Mouse (Mus musculus) stomach, embryonic 15.5 days (tissue): ENCODE results near the gene Calm2. TPM values are rescaled to one million over a fixed set of nuclear protein-coding genes. Genes with fewer than 3 reads are reported as not detected.

Source experiments
- ATAC-seq: fragments of 200-750 bp; cut with Nextera tagmentation; 2 replicates; pipeline ENCODE4 v1.8.0; 2017; ENCODE audit warnings: low read depth, moderate number of reproducible peaks, moderate TSS enrichment; ENCODE audit not compliant: insufficient read depth, low FRiP score
- H3K27ac ChIP-seq: fragments of 300-500 bp; sonication (generic); 2 replicates; pipeline ENCODE4 v1.5.1; 2015; ENCODE audit warnings: mild to moderate bottlenecking, inconsistent platforms
- H3K27me3 ChIP-seq: fragments of 300-500 bp; sonication (generic); replicated peaks from 2 replicates; pipeline ENCODE4 v1.6.1; 2015; ENCODE audit warnings: inconsistent platforms
- H3K36me3 ChIP-seq: fragments of 300-500 bp; sonication (generic); 2 replicates; pipeline ENCODE4 v1.6.1; 2015; ENCODE audit warnings: inconsistent platforms
- H3K4me1 ChIP-seq: fragments of 300-500 bp; sonication (generic); 2 replicates; pipeline ENCODE4 v1.6.1; 2015; ENCODE audit warnings: inconsistent platforms
- H3K4me2 ChIP-seq: fragments of 300-500 bp; sonication (generic); 2 replicates; pipeline ENCODE4 v1.6.1; 2015; ENCODE audit warnings: mild to moderate bottlenecking, inconsistent platforms
- H3K4me3 ChIP-seq: fragments of 300-500 bp; sonication (generic); replicated peaks from 2 replicates; pipeline ENCODE4 v1.5.1; 2015; ENCODE audit warnings: inconsistent platforms
- H3K9ac ChIP-seq: fragments of 300-500 bp; sonication (generic); 2 replicates; pipeline ENCODE4 v1.6.1; 2015; ENCODE audit warnings: inconsistent platforms
- H3K9me3 ChIP-seq: fragments of 300-500 bp; sonication (generic); 2 replicates; pipeline ENCODE4 v1.6.1; 2016; ENCODE audit warnings: inconsistent platforms
- WGBS: fragments of 180-500 bp; shearing (Covaris S2); methylation state at CpG from one replicate; pipeline ENCODE4 v1.1.7; 2015; 5-methylcytosine and 5-hydroxymethylcytosine counted together
- polyA plus RNA-seq: library from polyadenylated mRNA; unstranded; fragments of >200 nt; fragmentation: Nextera tagmentation; extraction: Ambion mirVana; gene quantifications from 2 replicates; pipeline ENCODE4 v1.2.1, GENCODE M21; 2015

The Calm2 gene
- polyA plus RNA-seq, 1 experiment from 2014 or later: 879 TPM

DNA sequence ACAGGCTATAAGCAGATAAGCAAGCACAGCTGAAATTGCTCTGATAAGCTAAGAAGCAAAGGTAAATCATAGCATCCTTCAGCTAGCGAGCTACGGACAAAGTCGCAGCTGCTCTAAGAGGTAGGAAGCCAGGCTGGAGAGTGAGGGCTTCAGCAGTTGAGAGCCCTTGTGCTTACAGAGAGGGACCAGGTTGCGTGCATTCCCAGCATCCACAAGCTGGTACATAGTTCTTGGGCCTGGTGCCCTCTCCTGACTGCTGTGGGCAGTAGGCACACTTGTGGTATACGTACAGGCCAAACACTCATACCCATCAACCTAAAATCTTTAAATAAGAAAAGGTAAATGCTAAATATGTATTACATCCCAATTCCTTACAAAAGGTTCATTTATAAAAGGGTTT, 14.0 kb downstream of the Calm2 start:
- WGBS: 97% methylated on average over 5 of the region's 5 CpGs
- Histone ChIP-seq H3K27ac (no peak overlapping the region), H3K9ac (no peak overlapping the region), H3K4me1 (no peaks in the 10 kb centered on the region), H3K4me2 (no peak overlapping the region), H3K4me3 (no peak overlapping the region), H3K27me3 (no peaks in the 10 kb centered on the region), H3K36me3 (peaks cover 36% of the 10 kb centered on the region), H3K9me3 (no peaks in the 10 kb centered on the region)
- ATAC-seq: no peak

DNA sequence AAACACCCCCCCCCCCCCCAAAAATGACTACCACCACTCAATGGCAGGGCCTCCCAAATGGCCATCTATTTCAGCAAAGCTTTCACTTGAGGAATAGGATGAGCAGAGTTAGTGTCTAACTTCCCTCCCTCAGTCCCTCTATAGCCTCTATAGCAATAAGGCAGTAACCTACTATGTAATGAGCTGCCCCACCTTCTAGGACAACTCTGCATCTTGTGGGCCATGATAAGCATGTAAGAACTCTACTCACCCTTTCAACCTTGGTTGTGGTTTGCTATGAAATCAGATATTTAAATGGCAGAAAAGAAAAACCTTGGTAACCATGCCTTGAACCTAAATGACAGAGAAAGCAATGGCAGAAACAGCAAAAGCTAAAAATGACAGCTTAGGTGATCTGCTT, 14.4 kb downstream of the Calm2 start:
- no peak overlapping the region for H3K9ac ChIP-seq
- no peaks in the 10 kb centered on the region for H3K9me3 ChIP-seq
- H3K4me2 ChIP-seq: no peak overlapping the region
- no peak overlapping the region for H3K27ac ChIP-seq
- no peaks in the 10 kb centered on the region for H3K27me3 ChIP-seq
- no peak for ATAC-seq
- H3K4me3 ChIP-seq: no peak overlapping the region
- peaks cover 36% of the 10 kb centered on the region for H3K36me3 ChIP-seq
- no peaks in the 10 kb centered on the region for H3K4me1 ChIP-seq

DNA sequence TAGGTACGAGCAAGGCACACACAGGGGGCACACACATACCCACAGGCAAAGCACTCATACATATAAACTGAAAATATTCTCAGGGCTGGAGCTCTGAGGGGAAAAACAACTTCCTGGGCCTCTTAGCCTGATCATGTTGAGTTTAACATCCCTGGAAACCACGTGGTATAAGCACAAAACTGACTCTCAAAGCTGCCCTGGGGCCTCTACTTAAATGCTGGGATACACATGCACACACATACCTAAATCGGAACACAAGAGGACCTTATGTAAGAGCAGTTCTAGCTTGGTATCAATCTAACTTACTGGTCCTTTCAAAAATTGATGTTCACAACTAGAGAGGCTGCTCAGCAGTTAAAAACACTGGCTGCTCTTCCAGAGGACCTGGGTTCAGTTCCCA, 17.3 kb downstream of the Calm2 start:
- WGBS: 80% methylated on average over 3 of the region's 3 CpGs
- Histone ChIP-seq H3K27ac (no peak overlapping the region), H3K9ac (no peak overlapping the region), H3K4me1 (no peaks in the 10 kb centered on the region), H3K4me2 (no peak overlapping the region), H3K4me3 (no peak overlapping the region), H3K36me3 (peaks cover 24% of the 10 kb centered on the region), H3K27me3 (no peaks in the 10 kb centered on the region), H3K9me3 (no peaks in the 10 kb centered on the region)
- no peak for ATAC-seq

DNA sequence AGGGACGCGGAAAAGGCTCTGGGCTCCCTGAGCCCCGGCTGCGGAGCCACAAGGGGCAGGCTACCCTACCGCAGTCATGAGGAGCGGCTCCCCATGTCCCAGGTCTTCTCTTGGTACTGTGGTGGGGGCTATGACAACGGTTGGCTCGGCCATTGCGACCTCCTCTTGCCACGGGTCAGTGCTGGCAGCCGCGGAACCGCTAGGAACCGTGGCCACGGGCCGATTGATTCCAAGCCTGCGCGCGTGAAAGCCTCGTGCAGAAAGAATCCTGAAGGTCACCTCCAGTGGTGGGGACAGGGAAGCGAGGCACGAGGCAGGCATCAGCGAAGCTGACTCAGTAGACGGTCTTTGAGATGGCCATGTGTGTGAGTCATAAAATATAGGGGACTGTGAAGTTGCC, 19.2 kb downstream of the Calm2 start, which contains the start of gene Stpg4:
Gene Stpg4 (minus strand): TSS at position 231 of the 400 bp plus-strand sequence.
- Histone ChIP-seq H3K9ac (no peak within 1 kb of the TSS), H3K4me3 (no peak within 1 kb of the TSS), H3K36me3 (peaks cover 11% of the 10 kb centered on the region), H3K27ac (peak within 1 kb of the TSS; percentile 67), H3K4me1 (no peaks in the 10 kb centered on the region), H3K27me3 (no peaks in the 10 kb centered on the region), H3K9me3 (no peaks in the 10 kb centered on the region), H3K4me2 (peak within 1 kb of the TSS; percentile 22)
- 53% methylated on average over 24 of the region's 24 CpGs for WGBS
- 0 out of 2 replicates have a peak, but pooled peaks have one; percentile 31 for ATAC-seq

DNA sequence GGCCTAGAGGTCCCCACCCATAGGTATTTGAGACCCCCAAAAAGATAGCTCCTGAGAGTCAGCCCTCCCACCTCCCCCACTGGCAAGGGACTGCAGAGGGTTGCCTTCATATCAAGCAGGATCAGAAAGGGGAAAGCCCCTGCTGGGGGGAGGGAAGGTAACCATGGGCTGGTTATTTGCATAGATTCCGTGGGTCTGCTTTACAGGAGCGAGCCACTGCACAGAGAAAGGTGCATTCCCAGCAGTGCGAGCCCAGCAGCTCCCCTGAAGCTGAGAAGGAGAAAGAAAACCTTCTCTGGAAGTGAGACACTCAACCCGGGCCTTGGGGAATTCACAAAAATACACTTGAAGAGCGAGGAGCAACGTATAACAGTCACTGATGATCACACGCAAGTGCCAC, 28.7 kb downstream of the Calm2 start:
- H3K4me1 ChIP-seq: no peaks in the 10 kb centered on the region

DNA sequence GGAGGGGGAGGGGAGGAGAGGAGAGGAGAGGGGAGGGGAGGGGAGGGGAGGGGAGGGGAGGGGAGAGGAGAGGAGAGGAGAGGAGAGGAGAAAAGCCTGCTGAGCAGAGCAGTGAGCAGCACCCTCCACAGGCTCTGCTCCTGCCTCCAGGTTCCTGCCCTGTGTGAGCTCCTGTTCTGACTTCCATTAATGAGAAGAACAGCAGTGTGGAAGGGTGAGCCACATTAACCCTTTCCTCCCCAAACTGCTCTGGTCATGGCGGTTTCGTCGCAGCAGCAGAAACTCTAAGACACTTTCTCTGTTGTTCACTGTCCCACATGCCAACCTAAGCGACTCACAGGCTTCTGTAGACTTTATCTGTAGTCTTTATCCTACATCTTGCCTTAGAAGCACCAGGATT, 40.1 kb downstream of the Calm2 start:
- 82% methylated on average over 4 of the region's 4 CpGs for WGBS
- no peak for ATAC-seq

More for the DNA sequence above, 28.7 kb downstream of the Calm2 start:
- H3K36me3 ChIP-seq: no peaks in the 10 kb centered on the region
- no peak overlapping the region for H3K4me3 ChIP-seq
- no peaks in the 10 kb centered on the region for H3K27me3 ChIP-seq
- H3K4me2 ChIP-seq: no peak overlapping the region
- no peak overlapping the region for H3K9ac ChIP-seq
- H3K27ac ChIP-seq: no peak overlapping the region
- H3K9me3 ChIP-seq: no peaks in the 10 kb centered on the region
- ATAC-seq: no peak
- 78% methylated on average over 7 of the region's 7 CpGs for WGBS

DNA sequence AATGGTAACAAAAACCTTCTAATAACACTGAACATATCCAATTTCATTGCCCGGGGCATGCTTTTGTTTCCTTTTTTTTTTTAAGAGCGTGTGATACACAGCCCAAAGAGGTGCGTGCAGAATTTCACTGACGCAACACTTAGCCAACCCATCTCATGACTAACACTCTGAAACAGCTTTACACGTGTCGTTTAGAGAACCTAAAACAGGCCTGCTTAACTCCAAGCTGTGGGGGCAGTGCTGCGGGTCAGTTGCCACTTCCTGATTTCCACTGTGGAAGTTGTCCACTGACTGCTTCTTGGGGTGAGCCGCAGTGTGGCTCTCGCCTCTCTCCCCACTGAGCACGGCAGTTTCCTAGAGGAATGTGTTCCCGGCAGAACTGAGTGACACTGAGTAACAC, 41.2 kb downstream of the Calm2 start:
- Histone ChIP-seq H3K4me3 (no peak overlapping the region), H3K36me3 (no peaks in the 10 kb centered on the region), H3K9me3 (no peaks in the 10 kb centered on the region), H3K4me1 (no peaks in the 10 kb centered on the region), H3K27ac (no peak overlapping the region), H3K27me3 (no peaks in the 10 kb centered on the region), H3K4me2 (no peak overlapping the region), H3K9ac (no peak overlapping the region)
- 69% methylated on average over 11 of the region's 11 CpGs for WGBS
- no peak for ATAC-seq

More for the DNA sequence above, 40.1 kb downstream of the Calm2 start:
- Histone ChIP-seq H3K4me1 (no peaks in the 10 kb centered on the region), H3K27me3 (no peaks in the 10 kb centered on the region), H3K4me2 (no peak overlapping the region), H3K27ac (no peak overlapping the region), H3K9ac (no peak overlapping the region), H3K9me3 (no peaks in the 10 kb centered on the region), H3K4me3 (no peak overlapping the region), H3K36me3 (no peaks in the 10 kb centered on the region)

DNA sequence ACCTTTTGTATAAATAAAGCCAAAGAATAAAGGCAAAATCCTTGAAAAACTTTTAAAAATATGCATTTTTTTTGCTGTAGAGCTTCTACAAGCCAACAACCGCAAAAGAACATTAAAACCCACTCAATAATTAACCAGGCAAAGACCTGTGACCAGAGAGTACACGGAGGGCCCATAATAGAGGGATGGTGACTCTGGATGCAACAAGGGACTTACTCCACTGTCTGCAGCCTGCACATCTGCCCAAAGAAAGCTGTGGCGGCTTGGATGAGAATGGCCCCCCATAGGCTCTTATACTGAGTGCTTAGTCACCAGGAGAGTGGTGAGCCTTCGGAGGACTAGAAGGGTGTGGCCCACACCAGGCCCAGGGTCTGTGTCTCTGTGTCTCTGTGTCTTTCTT, 43.3 kb downstream of the Calm2 start:
- Histone ChIP-seq H3K9ac (no peak overlapping the region), H3K4me1 (no peaks in the 10 kb centered on the region), H3K27me3 (no peaks in the 10 kb centered on the region), H3K36me3 (no peaks in the 10 kb centered on the region), H3K4me3 (no peak overlapping the region), H3K27ac (no peak overlapping the region), H3K4me2 (no peak overlapping the region), H3K9me3 (no peaks in the 10 kb centered on the region)
- 72% methylated on average over 4 of the region's 4 CpGs for WGBS
- ATAC-seq: no peak

DNA sequence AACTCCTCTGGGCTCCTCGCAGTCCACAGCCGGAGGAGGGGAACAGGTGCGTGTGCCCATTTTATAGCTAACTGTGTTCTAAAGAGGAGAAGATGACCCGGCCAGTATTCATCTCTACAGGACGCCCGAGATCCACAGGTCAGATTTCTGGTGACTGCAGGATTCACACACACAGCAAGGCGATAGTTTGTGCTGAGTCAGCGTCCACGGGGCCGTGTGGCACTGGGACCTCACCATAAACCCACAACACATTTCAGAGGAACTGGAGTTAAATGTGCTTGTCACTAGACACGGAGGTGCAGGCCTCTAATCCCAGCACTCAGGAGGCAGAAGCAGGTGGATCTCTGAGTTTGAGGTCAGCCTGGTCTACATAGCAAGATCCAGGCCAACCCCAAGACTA, 44.3 kb downstream of the Calm2 start:
- Histone ChIP-seq H3K27ac (no peak overlapping the region), H3K4me3 (no peak overlapping the region), H3K4me2 (no peak overlapping the region), H3K9ac (no peak overlapping the region), H3K36me3 (no peaks in the 10 kb centered on the region), H3K27me3 (no peaks in the 10 kb centered on the region), H3K4me1 (no peaks in the 10 kb centered on the region), H3K9me3 (no peaks in the 10 kb centered on the region)
- no peak for ATAC-seq
- 86% methylated on average over 11 of the region's 11 CpGs for WGBS

DNA sequence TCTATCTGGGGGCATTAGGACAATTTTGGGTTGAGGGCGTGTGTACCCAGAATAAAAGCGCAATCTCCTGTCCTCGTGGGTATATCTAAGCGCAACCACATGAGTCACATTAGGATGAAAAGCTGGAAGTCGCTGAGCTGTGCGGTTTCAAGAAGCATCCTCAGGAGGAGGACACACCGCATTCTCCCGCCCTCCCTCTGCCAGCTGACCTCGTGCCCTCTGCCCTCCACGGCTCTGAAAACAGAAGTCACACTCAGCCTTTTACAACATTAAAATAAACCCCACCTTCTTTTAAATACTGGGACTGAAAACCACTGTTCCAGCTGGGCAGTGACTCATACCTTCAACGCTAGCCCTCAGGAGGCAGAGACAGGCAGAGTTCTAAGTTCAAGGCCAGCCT, 49.6 kb downstream of the Calm2 start:
- ATAC-seq: no peak
- Histone ChIP-seq H3K27me3 (no peaks in the 10 kb centered on the region), H3K4me1 (peaks cover 4% of the 10 kb centered on the region; the same call in 1 of the 2 replicates), H3K4me2 (no peak overlapping the region), H3K4me3 (no peak overlapping the region), H3K36me3 (no peaks in the 10 kb centered on the region), H3K9me3 (no peaks in the 10 kb centered on the region), H3K9ac (no peak overlapping the region), H3K27ac (no peak overlapping the region)
- 73% methylated on average over 11 of the region's 11 CpGs for WGBS

DNA sequence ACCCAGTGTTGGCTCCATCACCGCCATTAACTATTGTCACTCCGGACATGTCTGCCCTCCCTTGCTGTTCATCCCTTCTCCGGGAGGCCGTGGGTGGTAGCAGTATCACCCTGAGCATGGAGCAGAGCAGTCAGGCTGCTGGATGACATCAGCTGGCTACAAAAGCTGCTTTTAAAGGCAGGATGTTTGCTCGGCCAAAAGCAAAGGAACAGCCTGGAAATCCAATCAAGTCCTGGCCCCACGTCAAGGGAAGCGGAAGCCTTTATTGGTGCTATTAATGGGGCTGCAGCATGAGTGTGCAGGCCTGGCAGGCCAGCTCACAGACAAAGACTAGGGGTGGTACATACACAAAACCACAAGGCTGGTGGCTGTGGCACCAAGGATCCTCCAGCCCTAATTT, 55.5 kb downstream of the Calm2 start:
- Histone ChIP-seq H3K36me3 (no peaks in the 10 kb centered on the region), H3K27ac (no peak overlapping the region), H3K9me3 (no peaks in the 10 kb centered on the region), H3K27me3 (no peaks in the 10 kb centered on the region), H3K4me1 (peaks cover 4% of the 10 kb centered on the region), H3K4me3 (no peak overlapping the region), H3K4me2 (no peak overlapping the region), H3K9ac (no peak overlapping the region)
- ATAC-seq: no peak
- WGBS: 60% methylated on average over 7 of the region's 7 CpGs

DNA sequence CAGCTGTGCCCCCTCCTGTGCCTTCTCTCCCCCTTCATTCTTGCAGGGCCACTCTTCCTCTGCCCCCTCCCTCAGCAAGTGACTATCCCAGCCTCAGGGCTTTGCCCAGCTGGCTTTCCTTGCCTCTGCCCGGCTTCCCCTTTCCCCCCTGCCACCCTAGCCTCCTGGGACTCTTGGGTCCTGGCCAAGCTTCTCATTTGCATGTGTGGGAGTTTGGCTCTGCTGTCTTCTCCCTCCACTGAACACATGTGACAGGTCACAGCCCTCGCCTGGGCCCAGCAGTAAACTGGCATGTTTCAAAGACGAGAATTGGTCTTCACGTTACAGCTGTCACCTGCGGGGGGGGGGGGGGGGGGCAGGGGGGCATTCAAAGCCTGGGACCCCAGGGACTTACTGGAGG, 59.7 kb downstream of the Calm2 start:
- Histone ChIP-seq H3K27ac (no peak overlapping the region), H3K4me2 (no peak overlapping the region), H3K4me1 (no peaks in the 10 kb centered on the region; the same call in 1 of the 2 replicates), H3K36me3 (no peaks in the 10 kb centered on the region), H3K4me3 (no peak overlapping the region), H3K9ac (no peak overlapping the region), H3K9me3 (no peaks in the 10 kb centered on the region), H3K27me3 (no peaks in the 10 kb centered on the region)
- ATAC-seq: peak; percentile 22; the same call in 1 of the 2 replicates
- WGBS: 46% methylated on average over 4 of the region's 5 CpGs

DNA sequence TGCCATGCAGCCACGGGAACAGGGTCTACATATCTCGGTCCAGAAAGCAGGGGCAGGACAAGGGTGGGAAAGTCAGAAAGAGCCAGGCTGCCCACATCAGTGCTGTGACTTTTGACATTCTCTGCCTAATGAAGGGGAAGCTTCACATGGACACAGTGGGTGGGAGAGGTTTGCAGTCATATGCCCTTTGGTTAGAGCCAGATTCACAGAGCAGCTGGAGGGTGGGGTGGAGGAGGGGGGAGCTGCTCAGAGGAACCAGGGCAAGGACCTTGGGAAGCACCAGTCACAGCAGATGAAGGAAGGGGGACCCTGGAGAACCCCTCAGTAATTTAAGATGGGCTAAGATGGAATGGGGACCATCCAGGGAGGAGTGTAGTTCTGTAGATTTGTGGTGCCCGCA, 60.9 kb downstream of the Calm2 start:
- Histone ChIP-seq H3K27ac (no peak overlapping the region), H3K27me3 (no peaks in the 10 kb centered on the region), H3K9me3 (no peaks in the 10 kb centered on the region), H3K4me1 (no peaks in the 10 kb centered on the region; the same call in 1 of the 2 replicates), H3K4me2 (no peak overlapping the region), H3K9ac (no peak overlapping the region), H3K4me3 (no peak overlapping the region), H3K36me3 (no peaks in the 10 kb centered on the region)
- 72% methylated on average over 3 of the region's 3 CpGs for WGBS
- no peak for ATAC-seq
